Mouse (Mus musculus) right cerebral cortex, postnatal 14 days (tissue): ENCODE measurements around the gene Ppif.

Experiments used
- DNase-seq: peaks from one replicate; pipeline ENCODE4 v3.0.0; 2022

Ppif gene

DNA sequence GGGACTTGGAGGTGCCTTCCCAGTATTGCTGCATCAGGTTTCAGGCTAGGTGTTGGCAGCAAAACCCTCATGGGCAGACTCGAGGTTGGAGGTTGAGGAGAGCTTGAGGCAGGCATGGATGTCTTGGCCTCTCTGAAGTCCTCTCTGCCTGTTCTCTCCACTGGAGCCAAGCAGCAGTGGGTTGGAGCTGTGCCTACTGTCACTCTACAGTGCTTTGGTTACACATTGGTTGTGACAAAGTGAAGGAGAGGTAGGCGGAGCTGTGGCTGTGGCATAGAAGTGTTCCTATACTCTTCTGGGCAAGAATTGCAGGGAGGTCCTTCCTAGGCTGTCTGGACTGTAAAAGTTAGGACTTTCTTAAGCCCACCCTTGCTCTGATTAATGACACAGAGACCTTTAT is 2.4 kb downstream of the Ppif start:
- no peak for DNase-seq

DNA sequence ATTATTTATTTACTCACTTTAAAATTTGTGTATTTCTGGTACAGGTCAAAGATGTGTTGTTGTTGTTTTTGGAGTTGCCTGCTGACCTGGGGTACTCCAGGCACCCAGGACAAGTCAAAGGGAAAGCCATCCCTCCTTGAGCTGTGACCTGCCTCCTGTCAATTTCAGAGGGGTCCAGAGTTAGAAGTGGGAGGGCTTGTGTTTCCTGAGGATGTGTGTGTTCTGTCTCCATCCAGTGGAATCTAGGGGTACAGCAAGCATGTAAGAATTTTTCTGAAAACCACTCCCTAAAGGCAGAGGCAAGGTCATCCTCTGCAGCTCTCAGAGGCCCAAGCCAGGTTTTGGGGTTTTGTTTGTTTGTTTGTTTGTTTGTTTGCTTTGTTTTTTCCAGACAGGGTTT is 8.0 kb downstream of the Ppif start:
- no peak for DNase-seq

DNA sequence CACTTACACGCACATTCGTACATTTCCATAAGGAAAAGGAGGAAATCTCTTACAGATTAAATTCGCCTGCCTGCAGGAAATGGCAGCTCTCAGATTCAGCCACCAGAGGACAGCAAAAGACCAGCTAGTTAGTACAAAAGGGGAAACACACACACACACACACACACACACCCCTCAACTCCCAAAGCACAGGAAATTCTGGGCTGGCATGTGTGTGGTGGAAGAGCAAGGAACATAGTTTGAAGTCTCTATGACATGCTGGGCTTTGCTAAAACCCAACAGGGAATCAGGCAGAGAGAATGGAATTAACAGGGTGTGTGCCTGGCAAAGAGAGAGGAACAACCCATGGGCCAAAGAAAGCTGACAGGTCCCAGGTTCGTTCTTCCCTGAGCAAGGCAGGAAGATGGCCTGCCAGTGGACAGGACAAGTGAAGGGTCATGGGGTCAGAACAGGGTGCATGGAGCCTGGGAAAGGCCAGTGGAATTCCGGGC is 13.8 kb downstream of the Ppif start:
- peak; percentile 71 for DNase-seq

DNA sequence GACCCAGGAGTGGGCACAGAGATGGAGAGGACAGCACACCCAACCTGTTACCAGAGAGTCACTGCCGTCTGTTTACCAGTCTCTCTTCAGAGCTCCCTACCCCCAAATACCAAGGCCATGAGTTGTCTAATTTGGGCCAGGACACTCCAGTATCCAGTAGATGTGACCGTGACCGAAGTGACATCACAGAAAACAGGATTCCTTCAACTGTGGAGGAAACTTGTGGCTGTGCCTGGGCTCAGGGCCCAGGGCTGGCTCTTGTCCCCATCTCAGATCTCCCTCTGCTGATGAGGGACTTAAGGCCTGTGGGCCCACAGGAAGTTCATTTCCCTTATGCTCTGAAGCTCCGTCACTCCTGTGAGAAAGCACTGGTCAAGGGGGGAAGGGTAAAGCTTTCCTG is 14.5 kb downstream of the Ppif start:
- no peak for DNase-seq

DNA sequence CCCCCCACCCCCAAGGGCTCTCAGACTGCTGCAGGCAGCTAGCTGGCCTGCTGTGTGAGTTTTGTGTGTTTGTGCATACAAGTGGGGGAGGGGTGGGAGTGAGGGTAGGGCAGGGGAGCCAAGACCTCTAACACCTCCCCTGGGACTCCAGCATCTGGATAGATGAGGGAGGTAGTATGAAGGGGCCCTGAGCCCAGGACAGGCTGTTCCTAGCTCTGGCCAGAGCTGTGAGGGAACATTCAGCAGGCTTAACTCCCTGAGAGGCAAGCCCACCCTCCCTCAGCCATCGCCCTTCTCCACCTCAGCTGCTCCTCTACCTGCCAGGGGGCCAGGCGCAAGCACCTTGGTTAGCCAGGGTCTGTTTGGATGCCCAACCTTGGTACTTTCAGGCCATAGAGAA is 15.0 kb downstream of the Ppif start:
- DNase-seq, result no peak

DNA sequence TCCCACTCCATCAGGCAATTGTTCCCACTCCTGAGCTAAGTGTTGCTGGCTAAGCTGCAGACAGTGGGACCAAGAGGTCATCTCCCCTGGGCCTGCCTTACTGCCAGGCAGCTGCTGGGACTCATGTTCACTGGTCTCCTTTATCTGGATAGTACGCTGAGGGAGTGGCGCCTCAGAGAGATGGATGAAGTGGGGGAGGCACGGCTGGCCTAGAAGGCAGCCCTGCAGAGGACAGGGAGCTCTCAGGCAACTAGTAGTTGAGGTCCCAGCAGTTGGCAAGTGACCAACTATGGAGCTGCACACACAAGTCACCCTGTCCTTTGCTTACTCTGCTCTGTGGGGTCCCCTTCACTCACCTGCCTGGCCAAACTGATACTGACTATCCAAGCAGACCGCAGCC is 16.1 kb downstream of the Ppif start:
- no peak for DNase-seq

DNA sequence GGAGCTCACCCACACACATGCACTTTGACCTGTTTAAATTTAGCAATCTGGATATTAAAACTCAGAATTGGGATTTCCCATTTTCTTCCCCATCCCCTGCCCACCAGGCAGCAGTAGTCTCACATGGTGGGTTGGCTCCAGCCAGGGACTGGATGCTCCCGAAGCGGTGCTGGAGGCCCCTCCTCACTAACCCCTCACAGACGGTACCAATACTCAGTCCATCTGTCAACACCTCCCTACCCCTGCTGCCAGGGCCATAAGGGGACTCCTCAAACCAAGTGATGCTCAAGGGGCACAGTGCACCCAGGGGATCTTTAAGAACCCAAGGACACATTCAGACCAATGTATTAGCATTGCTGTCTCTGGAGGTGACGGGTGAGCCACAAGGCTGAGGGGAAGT is 16.7 kb downstream of the Ppif start:
- DNase-seq, result no peak

DNA sequence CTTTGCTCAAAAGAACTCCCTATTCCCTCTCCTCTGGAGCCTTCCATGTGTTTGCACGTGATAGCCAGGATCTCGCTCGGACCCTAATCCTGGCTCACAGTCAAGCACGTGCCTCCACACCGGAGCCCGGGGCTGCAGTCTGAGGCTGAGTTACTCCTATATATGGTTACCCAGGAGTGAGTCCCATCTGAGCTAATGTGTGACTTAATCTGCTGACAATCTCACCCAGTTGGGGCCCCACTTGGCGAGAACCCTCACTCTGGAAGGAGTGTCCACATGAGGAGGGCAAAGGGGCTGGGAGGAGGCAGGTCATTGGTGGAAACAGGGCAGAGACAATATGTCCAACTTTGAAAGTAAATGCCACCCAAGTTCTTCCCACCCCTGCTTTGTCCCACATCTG is 17.2 kb downstream of the Ppif start:
- DNase-seq, result no peak

DNA sequence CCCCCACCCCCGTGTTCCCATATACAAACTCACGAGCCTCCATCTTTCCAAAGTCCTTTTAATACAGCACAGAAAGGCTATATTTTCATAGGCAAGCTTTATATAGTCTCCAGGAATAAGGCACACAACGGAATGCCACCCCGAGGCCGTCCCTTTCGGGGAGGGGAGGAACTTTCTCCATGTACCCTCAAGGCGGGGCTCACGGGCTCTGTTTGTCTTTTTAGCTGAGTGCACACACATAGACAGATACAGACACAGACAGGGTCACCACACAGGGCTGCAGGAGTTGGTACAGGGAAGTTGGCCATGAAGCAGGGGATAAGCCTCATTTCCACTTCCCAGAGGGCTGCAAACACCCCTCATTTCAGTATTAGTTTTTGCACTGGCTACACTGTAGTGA is 17.6 kb downstream of the Ppif start:
- DNase-seq, result no peak

DNA sequence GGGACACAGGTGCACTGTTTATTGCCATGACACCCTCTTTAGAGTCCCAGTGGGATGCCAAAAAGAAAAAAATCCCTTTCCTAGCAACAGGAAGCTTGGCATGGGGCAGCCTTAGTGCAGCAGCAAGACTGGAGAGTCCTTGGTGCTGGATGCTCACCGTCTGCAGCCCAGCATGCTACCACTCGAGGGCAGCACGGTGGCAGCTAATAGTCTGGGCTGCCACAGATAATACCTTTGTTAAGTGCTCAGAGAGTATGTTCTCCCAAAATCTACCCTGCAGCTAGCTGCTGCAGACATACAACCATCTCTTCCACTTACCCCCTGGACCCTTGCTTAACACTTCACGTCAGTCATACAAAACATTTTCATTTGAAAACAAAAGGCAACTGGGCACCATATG is 19.5 kb downstream of the Ppif start:
- DNase-seq, result peak; percentile 40

DNA sequence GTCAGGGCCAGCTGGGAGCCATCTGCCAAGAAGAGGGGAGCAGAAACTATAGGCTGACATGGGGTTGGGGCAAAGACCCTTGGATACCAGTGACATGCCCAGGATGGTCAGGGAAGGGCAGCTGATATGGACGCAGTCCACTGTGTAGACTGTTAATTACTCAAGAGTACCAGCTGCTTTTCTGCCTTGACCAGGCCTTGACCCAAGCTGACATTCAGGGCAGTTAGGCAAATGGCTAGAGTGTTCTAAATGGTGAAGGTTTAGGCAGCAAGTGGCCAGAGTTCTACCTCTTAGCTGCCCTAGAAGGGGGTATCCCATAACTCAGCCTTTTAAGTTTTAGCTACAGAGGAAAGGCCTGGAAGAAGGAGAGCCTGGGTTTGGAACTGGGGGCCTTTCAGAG is 22.6 kb downstream of the Ppif start:
- no peak for DNase-seq

DNA sequence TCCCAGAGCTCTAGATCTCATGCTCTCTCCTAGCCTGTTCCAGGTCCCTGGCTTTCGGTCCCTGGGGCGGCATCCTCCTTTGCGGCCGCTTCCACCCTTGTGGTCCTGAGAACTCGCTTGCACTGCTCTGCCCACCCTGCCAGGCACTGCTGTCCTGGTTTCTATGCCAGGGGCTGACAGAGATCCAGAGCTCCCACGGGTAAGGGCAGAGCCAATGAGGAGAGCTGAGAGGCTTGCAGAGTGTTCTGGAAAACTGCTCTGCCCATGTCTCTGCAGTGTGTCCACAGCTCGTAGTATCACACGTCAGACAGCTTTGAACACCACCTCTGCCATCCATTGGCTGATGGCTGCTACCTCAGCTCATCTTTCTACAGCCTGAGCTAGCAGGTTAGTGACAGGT is 23.8 kb downstream of the Ppif start:
- DNase-seq, result no peak

DNA sequence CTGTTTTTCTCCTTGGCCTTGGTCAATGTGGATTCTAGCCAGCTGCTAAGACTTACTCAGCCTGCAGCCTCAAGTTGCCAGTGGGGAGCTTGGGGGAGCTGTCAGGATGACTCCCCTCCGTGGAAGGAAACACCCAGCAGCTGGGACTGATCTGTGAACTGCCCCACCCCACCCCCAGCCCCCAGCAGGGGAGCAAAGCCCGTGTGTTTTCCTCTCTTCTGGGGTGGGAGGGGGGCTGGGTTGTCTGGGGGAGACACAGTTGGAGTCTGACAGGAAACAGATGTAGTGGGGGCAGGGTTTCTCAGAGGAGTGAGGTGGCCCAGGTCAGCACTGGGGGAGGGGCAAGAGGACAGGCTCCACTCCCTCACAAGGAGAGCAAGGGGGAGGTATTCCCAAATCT is 24.5 kb downstream of the Ppif start:
- no peak for DNase-seq

DNA sequence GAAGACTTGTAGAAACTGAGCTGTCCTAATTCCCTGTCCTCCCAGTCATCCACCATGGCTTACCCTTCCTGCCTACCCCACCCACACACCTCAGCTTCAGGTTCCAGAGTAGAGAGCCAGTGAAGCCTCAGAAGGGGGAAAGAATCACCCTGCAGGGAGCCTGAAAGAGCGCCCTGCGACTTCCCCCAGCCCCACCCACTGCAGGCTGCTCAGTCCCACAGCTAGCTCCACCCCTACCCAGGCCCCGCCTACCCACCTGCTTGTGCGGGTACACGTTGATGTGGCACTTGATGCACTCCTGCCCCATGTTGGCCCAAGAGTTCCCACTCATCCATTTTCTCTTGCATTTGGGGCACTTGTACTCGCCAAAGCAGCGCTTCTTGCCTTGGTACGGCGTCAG is 25.4 kb downstream of the Ppif start:
- DNase-seq, result no peak

DNA sequence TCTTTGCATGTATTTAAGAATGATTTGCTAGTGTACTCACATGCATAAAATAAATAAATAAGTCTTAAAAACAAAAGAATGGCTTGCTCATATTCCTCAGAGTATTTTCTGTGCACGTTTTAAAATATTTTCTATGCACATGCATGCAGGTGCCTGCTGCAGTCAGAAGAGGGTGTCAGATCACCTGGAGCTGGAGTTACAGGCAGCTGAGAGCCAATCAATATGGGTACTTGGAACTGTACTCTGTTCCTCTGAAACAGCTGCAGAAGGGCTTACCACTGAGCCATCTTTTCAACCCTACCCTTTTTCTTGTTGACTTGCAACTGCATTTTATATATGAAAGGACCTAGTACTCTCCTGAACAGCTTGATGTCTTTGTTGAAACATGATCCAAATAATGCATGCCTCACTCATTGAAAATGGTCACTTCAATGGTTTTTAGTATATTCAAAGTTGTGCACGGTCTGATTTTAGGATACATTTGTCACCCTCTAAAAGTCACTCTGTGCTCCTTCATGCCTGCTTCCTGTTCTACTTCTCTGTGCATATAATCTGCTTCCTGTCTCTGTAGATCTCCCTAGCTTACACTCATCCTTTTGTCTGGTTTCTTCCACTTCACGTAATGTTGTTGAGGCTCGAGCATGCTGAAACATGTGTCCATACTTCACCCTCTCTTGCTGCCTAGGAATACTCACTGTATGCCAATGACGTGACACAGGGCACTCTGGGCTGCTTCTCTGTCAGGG is 27.2 kb downstream of the Ppif start:
- DNase-seq, result no peak

DNA sequence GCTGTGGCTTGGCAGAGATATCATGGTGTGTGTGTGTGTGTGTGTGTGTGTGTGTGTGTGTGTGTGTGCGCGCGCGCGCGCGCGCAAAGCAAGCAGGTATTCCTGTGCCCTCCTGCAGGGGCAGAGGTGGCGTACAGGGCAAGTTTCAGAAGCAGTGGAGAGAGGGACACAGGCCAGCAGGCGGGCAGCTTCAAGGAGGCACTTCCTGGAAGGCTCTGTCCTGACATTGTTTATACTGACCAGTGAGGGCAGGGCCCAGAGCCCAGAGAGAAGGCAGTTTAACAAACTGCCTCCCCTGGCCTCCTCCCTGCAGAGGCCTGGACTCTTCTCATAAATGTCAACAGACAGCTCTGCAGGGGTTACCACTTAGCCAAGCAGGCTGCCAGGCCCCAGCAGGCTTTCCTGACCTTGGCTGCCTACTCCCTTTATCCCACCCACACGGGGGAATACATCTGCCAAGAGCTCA is 31.1 kb downstream of the Ppif start:
- no peak for DNase-seq

DNA sequence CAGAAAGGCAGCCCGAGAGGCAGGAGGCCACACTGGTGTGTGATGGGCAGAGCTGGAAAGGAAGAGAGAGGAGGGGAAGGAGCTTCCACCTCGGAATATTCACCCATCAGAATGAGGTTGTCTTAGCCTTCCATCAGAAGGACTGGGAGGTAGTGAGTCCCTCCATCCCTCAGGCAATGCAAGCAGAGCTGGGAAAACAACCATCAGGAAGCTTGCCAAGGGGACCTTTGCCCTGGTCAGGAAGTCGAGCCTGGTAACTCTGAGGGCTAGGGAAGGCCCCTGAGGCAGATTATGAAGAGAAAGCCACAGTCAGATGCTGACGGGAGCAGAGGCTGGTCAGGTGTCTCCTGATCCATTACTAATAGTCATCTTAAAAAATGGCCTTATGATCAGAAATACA is 31.7 kb downstream of the Ppif start:
- no peak for DNase-seq

DNA sequence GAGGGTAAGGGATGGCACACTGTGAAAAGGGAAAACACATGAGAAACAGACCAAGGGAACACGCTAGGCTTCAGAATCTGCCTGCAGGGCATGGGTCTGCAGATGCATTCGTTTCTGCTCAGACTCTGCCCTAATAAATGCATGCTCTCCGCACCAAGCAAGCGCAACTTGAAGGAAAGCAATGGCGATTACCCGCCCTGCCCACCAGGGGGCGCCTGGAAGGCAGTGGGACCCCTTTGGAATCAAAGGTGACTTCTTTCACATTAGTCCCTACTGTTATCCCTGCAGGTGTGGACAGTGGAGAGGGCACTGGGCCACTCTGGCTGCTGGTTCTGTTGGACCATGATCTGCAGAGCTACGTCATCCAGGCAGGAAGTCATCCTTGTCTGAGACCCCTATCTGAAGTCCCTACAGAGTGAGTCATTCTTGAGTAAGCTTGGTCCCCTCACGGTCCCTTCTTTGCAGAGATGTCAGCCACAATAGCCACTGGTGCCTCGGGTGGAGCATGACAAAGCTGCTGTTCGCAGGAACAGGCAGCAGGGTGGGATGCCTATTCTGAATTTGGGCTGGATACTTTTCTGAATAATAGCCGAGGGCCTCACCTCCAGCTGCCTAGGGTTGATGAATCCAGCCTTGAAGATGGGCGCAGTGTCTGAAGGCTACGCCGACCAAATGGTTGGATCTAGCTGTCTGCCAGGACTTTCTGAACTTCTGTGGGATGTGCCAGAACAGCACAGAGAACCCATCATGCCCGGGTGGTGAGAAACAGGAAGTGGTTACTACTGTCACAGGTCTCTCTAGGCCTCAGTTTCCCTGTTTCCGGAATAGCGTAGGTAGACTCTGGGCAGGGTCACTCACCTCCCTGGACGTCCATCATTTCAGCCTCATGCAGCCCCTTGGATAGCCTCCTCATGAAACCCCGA is 32.5 kb downstream of the Ppif start:
- no peak for DNase-seq

DNA sequence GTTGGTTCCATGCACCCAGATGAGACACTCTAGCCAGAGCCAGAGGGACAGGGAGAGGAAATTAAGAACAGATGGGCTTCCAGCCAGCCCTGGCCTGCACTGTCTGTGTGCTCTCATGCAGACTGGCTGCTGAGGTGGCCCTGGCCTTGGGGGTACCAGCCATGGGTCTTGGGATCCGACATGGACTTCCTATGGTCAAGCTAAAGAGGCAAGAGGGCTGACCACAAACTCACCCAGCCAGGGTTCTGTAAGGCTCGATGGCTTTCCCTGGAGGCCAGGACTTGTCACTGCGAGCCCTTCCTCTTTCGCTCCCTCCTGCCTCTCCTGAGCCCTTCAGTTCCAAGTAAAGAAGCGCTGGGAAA is 33.2 kb downstream of the Ppif start:
- no peak for DNase-seq

DNA sequence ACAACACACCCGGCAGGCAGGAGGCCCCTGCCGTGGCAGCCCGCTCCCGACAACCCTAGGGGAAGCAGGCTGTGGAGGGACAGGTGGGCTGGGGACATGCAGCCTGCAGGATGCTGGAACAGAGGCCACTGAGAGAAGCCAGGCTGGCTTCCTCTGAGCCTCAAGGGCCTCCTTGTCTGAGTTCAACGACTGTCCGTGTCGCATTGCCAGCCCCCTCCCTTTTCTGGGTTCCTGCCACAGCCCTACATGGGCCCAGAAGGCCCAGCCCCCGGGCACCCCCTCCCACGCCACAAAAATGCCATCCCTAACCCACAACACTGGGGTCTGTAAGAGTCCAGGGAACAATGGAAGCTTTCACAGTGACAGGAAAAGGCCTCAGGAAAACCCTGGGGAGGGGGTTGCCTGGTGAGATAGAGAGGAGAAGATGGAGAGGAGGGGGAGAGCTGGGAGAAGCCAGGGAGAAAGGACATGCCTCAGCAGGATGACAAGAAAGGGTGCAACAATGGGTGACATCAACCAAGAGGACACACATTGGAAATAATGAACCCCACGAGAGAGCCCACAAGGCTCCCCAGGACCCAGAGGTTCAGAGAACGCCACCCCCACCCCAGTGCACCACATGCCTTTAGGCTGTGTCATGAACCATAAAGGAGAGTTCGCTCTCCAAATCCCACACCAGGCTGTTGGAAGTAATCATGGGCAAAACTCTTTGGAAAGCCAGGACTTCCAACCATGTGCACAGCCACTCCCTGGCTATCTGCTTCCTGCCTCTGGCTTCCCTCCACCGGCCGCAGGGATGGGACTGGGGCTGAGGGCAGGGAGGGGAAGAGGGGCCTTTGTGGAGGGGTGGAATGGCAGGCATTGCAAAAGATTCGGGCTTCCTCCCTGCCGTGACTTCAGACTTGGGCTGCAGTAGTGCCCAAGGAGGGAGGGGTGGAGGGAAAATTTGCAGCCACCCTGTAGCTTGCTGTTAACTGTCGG is 41.1 kb downstream of the Ppif start:
- peak; percentile 43 for DNase-seq

DNA sequence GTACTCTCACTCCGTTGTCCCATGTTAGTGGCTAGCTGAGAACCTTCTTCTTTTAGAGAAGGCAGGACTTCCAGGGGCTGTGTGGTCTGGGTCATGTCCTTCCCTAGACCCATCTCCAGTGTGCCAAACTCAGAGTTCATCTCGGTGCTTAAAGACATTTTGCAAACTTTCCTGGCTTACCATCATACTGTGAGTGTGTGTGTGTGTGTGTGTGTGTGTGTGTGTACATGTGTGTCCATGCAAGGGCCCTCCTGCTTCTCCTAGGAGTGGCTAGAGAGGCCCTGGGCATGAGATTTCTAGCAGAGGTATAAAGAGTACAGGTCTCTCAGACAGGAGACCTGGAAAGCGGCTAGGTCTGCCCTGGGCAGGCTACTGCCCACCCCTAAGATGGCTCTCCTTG is 42.2 kb downstream of the Ppif start:
- DNase-seq, result no peak

DNA sequence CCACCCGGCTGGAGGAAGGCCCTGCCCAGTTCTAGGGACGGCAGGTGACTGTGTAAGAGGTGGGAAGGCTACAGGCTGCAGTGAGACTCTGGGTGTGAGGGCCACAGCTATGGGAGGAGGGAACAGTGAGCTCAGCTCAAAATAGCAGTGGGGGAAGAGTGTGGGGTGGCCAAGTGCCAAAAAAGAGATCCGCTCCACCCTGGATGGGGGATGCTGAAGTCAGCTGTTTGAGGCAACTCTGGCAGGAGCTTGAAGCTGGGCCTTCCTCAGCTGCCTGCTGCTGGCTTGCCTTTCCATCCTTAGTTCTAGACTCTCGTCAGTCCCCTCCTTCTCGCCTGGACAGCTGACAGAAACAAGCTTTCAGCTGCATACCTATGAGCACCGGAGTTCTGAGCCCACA is 42.6 kb downstream of the Ppif start:
- peak; percentile 77 for DNase-seq

DNA sequence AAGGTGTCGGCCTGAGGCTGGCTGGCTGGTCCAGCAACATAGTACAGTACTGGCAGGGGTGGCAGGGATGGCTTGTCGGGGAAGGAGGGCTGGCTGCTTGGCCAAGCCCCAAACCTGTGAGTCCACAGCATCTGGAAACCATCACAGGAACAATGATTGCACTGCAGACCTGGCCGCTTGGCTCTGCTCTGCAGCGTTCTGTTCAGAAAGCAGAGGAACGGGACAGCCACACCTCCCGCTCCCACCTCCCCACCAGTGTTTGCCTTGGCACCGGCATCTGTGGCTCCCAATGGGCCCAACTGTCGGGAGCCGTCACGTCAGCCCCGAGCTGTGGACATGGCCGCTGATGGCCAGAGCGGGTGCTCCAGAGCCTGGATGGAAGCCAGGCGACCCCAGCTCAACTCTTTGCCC is 44.6 kb downstream of the Ppif start:
- DNase-seq, result peak; percentile 30
